Mouse (Mus musculus) kidney, adult 2 months (tissue): ENCODE results near the gene Fam57a. TPM values are rescaled to one million over a fixed set of nuclear protein-coding genes. Genes with fewer than 3 reads are reported as not detected.
A peak's percentile ranks its signal among the peaks of the same experiment; 100 is the strongest.

ENCODE experiments used
- DNase-seq: peaks from one replicate; pipeline ENCODE4 v3.0.0; 2021
- H3K27ac ChIP-seq: fragments of 200-500 bp; 2 replicates; pipeline ENCODE4 v1.5.1; 2012; ENCODE audit warnings: low read depth, low read length, control low read depth, inconsistent platforms; ENCODE audit not compliant: insufficient read depth
- H3K27me3 ChIP-seq: fragments of 200-500 bp; replicated peaks from 2 replicates; pipeline ENCODE4 v1.6.1; 2012; ENCODE audit warnings: mild to moderate bottlenecking, moderate library complexity, low read length, inconsistent platforms; ENCODE audit not compliant: control insufficient read depth, insufficient read depth
- H3K36me3 ChIP-seq: fragments of 200-500 bp; 2 replicates; pipeline ENCODE4 v1.6.1; 2012; ENCODE audit warnings: mild to moderate bottlenecking, moderate library complexity, low read length, inconsistent platforms; ENCODE audit not compliant: control insufficient read depth, insufficient read depth
- H3K4me1 ChIP-seq: fragments of 200-500 bp; 2 replicates; pipeline ENCODE4 v1.6.1; 2011; ENCODE audit warnings: low read length; ENCODE audit not compliant: control insufficient read depth, insufficient read depth
- H3K4me3 ChIP-seq: fragments of 200-500 bp; 2 replicates; pipeline ENCODE4 v1.5.1; 2011; ENCODE audit warnings: mild to moderate bottlenecking, low read depth, low read length, control low read depth; ENCODE audit not compliant: insufficient read depth
- CTCF ChIP-seq: fragments of 200-500 bp; conservative IDR thresholded peaks from 2 replicates; pipeline ENCODE4 v1.5.1; 2011; ENCODE audit warnings: low read depth, mild to moderate bottlenecking, control low read depth, low read length, moderate library complexity, mixed read lengths; ENCODE audit not compliant: insufficient read depth, insufficient read length
- POLR2A ChIP-seq: fragments of 200-500 bp; IDR thresholded peaks from one replicate; pipeline ENCODE4 v1.6.1; 2011; ENCODE audit warnings: low read depth, low read length, control low read depth
- WGBS: fragments of 180-500 bp; shearing (Covaris S2); methylation state at CpG from one replicate; pipeline ENCODE4 v1.1.7; 2018; 5-methylcytosine and 5-hydroxymethylcytosine counted together
- polyA plus RNA-seq: library from polyadenylated mRNA; depleted of rRNA; stranded (reverse); fragments of >200 nt; gene quantifications from 2 replicates; pipeline ENCODE4 v1.2.3, GENCODE M21; 2012

Gene Fam57a
- polyA plus RNA-seq, 1 experiment: 5.8 TPM

DNA sequence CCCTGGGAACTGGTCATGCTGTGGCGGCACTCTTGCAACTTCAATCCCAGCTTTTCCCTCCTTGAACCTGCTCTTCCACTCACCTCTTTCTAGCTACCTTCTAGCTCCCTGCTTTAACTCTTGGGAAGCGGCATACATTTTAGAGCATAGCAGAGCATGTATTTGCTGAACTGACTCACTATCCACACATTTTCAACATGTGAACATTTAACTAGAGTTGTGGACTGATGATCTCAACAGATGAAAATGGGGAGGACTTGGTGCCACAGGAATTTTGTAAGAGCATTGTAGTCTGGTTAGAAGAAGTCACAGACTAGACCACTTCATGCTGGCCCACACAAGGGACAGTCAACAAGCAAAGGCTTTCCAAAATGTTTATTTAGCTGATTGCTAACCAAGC is 21.1 kb upstream of the Fam57a start:
- no peak for DNase-seq
- no peaks in the 10 kb centered on the region for H3K36me3 ChIP-seq
- peaks cover 7% of the 10 kb centered on the region; the same call in 1 of the 2 replicates for H3K4me1 ChIP-seq
- no peaks in the 10 kb centered on the region for H3K27me3 ChIP-seq
- no peak for TF ChIP-seq CTCF
- TF ChIP-seq POLR2A: no peak
- WGBS: 96% methylated on average over 2 of the region's 2 CpGs
- H3K27ac ChIP-seq: no peak overlapping the region
- H3K4me3 ChIP-seq: no peak overlapping the region

DNA sequence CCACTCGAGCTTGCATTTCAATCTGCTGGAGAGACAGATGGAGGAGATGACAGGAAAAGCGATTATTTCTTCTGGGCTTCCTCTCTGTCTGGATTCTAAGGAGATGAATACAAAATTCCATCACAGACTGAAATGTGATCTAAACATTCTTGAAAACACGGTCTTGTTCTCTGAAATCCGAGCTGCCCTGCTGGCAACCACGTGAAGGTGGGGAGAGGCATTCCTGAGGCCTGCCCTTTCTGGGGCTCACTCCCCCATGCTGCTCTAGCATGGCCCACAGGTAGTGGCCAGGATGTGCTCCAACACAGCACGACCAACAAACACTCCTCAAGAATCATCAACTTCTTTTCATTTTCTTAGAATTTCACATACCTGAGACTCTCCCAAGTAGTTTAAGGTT is 19.2 kb upstream of the Fam57a start:
- no peak for DNase-seq

DNA sequence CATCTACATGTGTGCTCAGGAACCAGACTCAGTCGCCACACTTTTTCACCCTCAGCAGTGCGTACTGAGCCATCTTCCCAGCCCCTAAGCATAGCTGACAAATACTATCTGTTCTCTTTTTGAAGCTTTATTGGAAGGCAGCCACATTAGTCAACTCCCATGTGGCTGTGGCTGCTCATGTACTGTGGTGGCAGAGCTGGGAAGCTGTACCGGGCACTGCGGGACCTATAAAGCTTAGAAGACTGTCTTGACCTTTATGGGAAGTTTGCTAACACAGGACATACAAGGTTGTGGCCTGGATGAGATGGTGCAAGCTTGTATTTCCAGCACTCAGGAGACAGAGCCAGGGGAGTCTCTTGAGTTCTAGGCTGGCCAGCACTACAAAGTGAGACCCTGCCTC is 12.8 kb upstream of the Fam57a start:
- 81% methylated on average over 4 of the region's 4 CpGs for WGBS
- peak; percentile 40 for DNase-seq
- H3K4me3 ChIP-seq: no peak overlapping the region
- H3K4me1 ChIP-seq: peaks cover 1% of the 10 kb centered on the region; the same call in 1 of the 2 replicates
- H3K27me3 ChIP-seq: no peaks in the 10 kb centered on the region
- TF ChIP-seq CTCF (no peak), POLR2A (no peak)
- H3K27ac ChIP-seq: no peak overlapping the region
- H3K36me3 ChIP-seq: peaks cover 2% of the 10 kb centered on the region

More for the DNA sequence above, 19.2 kb upstream of the Fam57a start:
- no peak overlapping the region for H3K4me3 ChIP-seq
- no peaks in the 10 kb centered on the region for H3K36me3 ChIP-seq
- no peak overlapping the region for H3K27ac ChIP-seq
- no peaks in the 10 kb centered on the region for H3K27me3 ChIP-seq
- H3K4me1 ChIP-seq: peaks cover 7% of the 10 kb centered on the region; the same call in 1 of the 2 replicates
- 49% methylated on average over 6 of the region's 6 CpGs for WGBS
- TF ChIP-seq POLR2A (no peak), CTCF (no peak)

DNA sequence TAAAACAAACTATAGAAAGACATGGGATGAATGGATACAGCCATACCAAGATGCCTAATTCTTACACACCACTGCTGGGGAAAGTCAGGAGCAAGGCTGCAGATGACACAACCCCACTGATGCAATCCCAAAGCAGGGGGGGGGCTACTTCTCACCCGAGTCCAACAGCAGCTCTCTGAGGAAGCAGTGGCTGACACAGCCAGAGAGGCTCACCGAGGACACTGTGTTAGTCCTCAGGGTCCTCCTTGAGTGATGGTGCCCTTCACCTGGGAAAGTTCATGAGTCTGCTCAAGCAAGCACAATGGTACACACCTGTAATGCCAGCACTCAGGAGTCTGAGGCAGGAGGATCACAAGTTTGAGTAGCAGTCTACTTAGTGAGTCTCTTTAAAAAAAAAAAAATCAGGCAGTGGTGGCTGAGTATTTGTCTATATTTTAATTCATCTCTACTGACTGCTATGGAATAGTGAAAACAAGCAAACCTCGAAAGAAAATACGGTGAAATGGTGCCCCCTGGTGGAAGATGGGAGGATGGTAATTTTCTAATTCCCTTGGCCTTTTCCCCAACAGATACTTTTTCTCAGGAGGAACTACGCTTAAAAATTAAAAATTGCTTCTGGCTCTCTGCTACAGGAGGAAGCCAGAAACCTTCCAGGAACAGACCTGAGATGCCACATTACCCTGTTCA is 12.2 kb upstream of the Fam57a start:
- DNase-seq: peak; percentile 82
- no peak overlapping the region for H3K4me3 ChIP-seq
- no peak overlapping the region for H3K27ac ChIP-seq
- TF ChIP-seq CTCF: peak; percentile 40
- TF ChIP-seq POLR2A: no peak
- H3K36me3 ChIP-seq: peaks cover 2% of the 10 kb centered on the region
- 12% methylated on average over 5 of the region's 5 CpGs for WGBS
- no peaks in the 10 kb centered on the region for H3K27me3 ChIP-seq
- no peaks in the 10 kb centered on the region; the same call in 1 of the 2 replicates for H3K4me1 ChIP-seq

DNA sequence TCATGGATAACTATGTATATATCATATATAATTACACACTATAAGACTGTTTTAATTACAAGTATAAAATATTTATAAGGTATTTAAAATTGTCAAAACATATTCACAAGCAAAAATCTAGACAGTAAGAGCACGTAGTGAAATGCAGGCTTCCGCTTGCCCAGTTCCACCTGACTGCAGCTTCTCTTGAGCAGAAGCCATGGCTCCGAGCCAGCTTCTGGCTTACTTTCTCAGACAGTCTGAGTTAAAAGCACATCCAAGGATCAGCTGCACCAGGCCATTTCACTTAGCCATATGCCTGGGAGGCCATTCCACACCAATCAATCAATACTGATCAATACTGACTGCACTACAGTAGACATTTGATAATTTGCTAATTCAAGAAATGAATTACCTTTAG is 10.5 kb upstream of the Fam57a start:
- peak; percentile 85 for DNase-seq
- H3K4me3 ChIP-seq: no peak overlapping the region
- no peak for TF ChIP-seq CTCF
- 35% methylated on average over 3 of the region's 3 CpGs for WGBS
- H3K27ac ChIP-seq: no peak overlapping the region
- no peaks in the 10 kb centered on the region; the same call in 1 of the 2 replicates for H3K4me1 ChIP-seq
- peaks cover 2% of the 10 kb centered on the region for H3K36me3 ChIP-seq
- no peaks in the 10 kb centered on the region for H3K27me3 ChIP-seq

DNA sequence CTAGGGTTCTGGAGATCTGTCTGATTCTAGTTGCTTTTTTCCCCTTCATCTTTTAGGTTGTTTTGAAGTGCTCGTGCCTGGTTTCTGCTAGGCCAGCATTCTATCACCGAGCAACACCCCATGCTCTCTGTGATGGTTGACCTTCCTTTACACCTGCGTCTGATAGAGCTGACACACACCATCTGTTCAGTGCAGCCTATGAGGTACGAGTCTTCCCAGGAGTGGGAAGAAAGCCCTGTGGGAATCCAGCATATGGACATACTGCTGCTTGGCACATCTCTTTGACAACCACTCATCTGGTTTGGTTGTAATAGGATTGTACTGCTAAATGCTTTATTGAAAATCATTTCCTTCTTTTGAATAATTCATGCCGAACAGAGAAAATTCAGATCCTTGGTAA is 9.3 kb upstream of the Fam57a start:
- WGBS: 71% methylated on average over 5 of the region's 5 CpGs
- Histone ChIP-seq H3K27ac (no peak overlapping the region), H3K27me3 (no peaks in the 10 kb centered on the region), H3K4me3 (no peak overlapping the region), H3K4me1 (no peaks in the 10 kb centered on the region; the same call in 1 of the 2 replicates), H3K36me3 (peaks cover 2% of the 10 kb centered on the region)
- no peak for DNase-seq
- TF ChIP-seq CTCF: no peak
- TF ChIP-seq POLR2A: no peak

DNA sequence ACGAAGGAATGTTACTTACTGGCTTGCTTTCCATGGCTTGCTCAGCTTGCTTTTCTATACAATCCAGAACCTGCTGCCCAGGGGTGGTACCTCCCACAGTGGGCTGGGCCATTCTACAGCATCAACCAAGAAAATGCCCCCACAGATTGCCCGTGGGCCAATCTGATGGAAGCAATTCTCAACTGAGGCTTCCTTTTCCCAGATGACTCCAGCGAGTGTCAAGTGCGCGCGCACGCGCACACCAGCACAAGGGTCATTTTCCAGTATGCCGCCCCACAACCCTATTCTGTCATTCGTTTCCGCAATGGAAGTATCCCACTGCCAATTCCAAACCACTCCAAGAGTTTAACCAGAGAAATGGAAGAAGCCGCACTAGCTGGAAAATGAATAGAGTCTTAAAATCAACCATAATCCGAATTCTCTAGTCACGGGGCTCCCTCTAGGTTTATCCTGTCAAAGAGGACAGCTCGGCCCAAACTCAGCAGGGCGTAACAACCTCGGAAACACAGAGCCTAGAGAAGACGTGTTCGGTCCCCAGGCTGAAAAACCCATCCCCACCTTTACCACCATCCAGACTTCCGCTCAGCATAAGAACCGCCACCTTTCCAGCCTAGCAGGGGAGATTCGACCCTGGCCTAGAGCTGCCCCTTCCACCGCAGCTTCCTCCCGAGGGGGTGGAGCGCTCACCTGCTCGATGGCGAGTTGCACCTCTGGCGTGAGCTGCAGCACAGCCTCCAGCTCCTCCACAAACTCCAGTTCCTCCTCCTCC is 561 bp upstream of the Fam57a start:
- Histone ChIP-seq H3K36me3 (no peaks in the 10 kb centered on the region; the same call in 1 of the 2 replicates), H3K4me1 (no peaks in the 10 kb centered on the region), H3K4me3 (peak overlapping the region; percentile 93), H3K27ac (peak overlapping the region; percentile 71), H3K27me3 (no peaks in the 10 kb centered on the region)
- under 1% methylated on average over 28 of the region's 28 CpGs for WGBS
- DNase-seq: peak; percentile 61
- no peak for TF ChIP-seq POLR2A
- no peak for TF ChIP-seq CTCF
